Mouse (Mus musculus) urinary bladder, postnatal 4 days (tissue): ENCODE data around the gene Uba1.

Experiments
- DNase-seq, 2 experiments: peaks; one replicate each; pipeline ENCODE4 v3.0.0; 2021 to 2022; ENCODE audit warnings: low spot score in 2 of 2

The Uba1 gene

GRCm38 (mm10) chrX:20658026-20658652 lies at the start of gene Uba1:
Gene Uba1 (plus strand): TSS chrX:20658326.
- peak; percentile 61 to 70 for DNase-seq

GRCm38 (mm10) chrX:20608500-20608899 lies 49.6 kb upstream of the Uba1 start:
- DNase-seq: no peak

GRCm38 (mm10) chrX:20616861-20617175 lies 41.3 kb upstream of the Uba1 start:
- no peak for DNase-seq

DNA sequence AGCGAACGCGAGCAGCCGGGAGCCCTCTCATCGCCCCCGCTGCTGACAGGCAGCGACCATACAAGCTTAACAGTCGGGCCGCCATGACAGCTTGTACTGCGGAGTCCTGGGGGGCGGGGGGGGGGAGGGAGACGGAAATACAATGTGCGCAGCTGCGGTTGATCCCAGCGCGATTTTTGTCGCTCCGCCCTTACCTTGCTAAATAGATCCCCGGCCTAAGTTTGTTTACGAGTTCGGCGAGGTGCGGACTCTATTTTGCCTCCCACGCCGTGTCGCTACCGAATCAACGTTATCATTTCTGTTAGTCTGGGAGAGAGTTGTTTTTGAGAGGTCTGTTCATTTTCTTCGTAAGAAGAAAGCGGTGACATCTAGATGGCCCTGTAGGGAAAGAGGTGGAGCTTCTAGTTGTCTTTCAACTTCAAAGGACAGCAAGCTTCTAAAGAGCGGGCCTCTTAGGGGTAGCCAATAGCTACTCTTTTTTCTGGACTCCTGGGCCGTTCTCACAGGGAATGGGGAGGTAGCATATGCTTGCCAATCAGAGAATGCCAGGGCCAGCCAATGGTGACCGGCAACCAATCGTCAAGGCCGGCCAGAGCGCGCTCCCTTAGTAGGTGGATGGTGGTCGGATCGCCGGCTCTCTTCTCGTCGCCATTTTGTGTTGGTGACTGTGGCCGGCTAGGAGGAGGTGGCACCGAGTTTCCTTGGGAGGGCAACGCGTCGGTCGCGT lies 40.8 kb upstream of the Uba1 start, which contains the start of the genes Rbm10 and Ndufb11:
Gene Rbm10 (plus strand): TSS at position 328 of the 727 bp plus-strand sequence.
Gene Ndufb11 (minus strand): TSS at position 444 of the 727 bp plus-strand sequence.
- DNase-seq: peak; percentile 74 to 76

GRCm38 (mm10) chrX:20617903-20618399 lies 40.2 kb upstream of the Uba1 start:
- DNase-seq: no peak

- no peak for DNase-seq
Observed at GRCm38 (mm10) chrX:20638141-20638540, 20.0 kb upstream of the Uba1 start.

GRCm38 (mm10) chrX:20644780-20645179 lies 13.3 kb upstream of the Uba1 start:
- DNase-seq: no peak

- no peak for DNase-seq
Observed at GRCm38 (mm10) chrX:20657593-20657992, 533 bp upstream of the Uba1 start.

- DNase-seq: no peak
Observed at GRCm38 (mm10) chrX:20658891-20659406, 823 bp downstream of the Uba1 start.

- DNase-seq: no peak
Observed at GRCm38 (mm10) chrX:20662317-20662715, 4.2 kb downstream of the Uba1 start.

DNA sequence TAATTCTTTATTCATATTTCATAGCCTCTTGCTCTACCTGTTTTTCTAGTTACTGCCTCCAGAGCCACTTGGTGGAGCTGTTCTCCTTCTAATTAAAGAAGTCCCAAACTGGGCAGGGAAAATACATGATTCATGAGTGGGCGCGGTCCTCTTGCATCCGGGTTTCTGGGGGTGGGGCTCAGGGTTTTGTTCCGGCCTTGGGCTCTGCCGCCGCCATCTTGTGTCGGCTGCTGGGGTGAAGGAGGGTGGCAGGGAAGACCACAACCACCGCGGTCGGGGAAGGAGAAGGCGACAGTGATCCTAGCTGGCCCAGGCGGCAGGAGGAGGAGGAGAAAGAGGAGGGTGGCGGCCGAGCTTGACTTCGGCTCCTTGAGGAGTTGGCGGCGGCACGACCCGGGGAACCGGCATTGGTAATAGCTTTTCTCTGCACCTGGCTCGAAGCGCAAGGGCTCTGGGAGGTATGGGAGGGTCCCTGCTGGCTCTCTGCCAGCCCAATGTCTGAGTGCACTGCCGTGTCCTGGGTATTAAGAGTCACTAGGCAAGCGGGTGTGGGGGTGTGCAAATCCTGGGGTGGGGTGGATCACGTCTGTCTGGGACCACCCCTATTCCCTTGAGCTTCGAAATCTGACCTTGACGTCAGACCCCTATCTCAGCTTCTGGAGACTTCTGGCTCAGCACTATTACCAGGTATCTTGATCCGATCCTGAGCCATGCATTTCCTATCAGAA lies 4.8 kb downstream of the Uba1 start:
- DNase-seq: peak; percentile 74 to 77

- DNase-seq: no peak
Observed at GRCm38 (mm10) chrX:20663444-20663790, 5.3 kb downstream of the Uba1 start.

DNA sequence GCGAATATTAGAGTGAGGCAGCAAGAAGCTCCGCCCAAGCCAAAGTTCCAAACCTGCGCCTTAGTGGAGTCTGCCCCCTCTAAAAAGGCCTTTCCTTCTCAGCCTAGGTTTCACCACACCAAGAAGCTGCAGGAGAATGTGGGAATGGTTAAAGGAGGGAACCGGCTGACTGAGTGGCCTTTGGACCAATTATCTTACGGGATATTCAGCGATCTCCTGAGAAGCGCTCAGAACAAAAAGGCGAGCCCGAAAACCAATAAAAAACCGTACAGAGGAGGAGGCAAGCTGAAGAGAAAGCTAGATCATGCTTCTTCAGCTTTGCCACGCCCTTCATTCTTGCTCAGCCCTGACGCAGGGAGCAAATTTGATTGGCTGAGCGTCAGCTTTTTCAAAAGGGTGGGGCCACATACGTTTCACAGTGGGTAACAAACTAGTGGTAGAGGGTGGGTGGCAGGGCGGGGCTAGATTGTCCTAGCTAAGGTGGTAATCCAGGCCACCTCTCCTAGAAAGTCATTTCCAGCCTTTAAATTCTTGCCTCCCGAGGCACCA lies 29.5 kb downstream of the Uba1 start, which contains the start of gene Cdk16:
Gene Cdk16 (plus strand): TSS at position 436 of the 549 bp plus-strand sequence.
- peak; percentile 79 to 80 for DNase-seq

- DNase-seq: peak; percentile 79 to 81
Observed at GRCm38 (mm10) chrX:20688068-20688547, 30.0 kb downstream of the Uba1 start.

DNA sequence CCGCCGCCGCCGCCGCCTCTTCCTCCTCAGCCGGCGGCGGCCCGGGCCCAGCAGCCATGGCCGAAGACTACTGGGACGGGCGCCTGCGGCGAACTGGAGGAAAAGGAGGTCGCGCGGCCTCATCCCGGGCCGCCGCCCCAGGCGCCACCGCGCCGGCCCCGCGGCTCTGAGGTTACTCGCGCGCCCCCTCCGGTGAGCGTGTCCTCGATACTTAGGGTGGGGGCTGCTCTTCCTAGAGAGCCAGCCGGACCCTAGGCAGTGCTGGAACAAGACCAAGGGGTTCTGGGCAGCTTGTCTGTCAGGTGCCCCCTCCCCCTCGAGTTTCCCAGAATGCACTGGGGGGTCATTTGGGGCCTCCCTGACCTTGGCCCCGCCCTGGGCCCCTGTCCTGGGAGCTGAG lies 30.5 kb downstream of the Uba1 start:
- peak; percentile 38 to 63 for DNase-seq

- DNase-seq: no peak
Observed at GRCm38 (mm10) chrX:20691566-20691965, 33.4 kb downstream of the Uba1 start.

- DNase-seq: no peak
Observed at GRCm38 (mm10) chrX:20692616-20693015, 34.5 kb downstream of the Uba1 start.

GRCm38 (mm10) chrX:20695842-20696241 lies 37.7 kb downstream of the Uba1 start:
- DNase-seq: no peak

DNA sequence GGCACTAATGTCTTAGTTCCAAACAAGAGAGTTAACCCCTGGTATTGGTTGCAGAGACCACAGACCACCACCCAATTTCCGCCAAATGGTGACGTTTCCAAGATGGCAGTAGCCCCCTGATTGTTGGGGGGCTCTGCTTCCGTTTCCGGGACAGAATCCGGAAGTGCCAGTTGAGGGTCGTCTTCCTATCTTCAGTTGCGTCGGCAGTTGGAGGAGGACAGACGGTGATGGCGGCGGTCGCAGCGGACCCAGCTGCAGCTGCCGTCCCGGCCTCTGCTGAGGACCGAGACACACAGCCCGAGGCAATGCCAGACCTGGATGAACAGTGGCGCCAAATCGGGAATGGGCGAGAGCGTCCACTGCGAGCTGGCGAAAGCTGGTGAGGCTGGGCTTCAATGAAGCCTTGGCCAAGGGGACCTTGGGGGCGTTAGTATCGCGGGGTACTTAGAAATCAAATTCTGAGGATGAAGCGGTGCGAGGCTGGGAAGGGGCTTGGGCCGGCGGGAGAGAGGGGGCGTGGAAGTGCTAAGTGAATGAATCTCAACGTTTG lies 45.7 kb downstream of the Uba1 start, which contains the start of gene Usp11:
Gene Usp11 (plus strand): TSS at position 166 of the 550 bp plus-strand sequence.
- peak in 1 of 2 experiments; percentile 26 for DNase-seq

- DNase-seq: peak; percentile 72 to 78
Observed at GRCm38 (mm10) chrX:20704295-20705082, 46.4 kb downstream of the Uba1 start.

DNA sequence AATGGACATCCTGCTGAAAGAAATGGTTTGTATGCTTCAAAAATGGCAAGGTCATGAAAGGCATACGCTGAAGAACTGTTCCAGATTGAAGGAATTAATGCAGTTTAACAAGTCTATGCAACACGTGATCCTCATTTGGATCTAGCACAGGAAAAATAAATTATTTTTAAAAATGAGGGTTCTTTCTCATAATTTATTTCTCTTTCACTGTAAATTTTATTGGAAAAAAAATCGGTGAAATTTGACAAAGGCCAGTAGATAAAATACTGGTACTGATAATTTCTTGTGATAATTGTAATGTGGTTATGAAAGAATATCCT lies 46.9 kb downstream of the Uba1 start:
- no peak for DNase-seq
